Mouse (Mus musculus): ENCODE measurements around the gene Fam181a. TPM values are rescaled to one million over a fixed set of nuclear protein-coding genes. Genes with fewer than 3 reads are reported as not detected.

Fam181a gene
- polyA plus RNA-seq, 1 experiment from 2014 or later = not detected

DNA sequence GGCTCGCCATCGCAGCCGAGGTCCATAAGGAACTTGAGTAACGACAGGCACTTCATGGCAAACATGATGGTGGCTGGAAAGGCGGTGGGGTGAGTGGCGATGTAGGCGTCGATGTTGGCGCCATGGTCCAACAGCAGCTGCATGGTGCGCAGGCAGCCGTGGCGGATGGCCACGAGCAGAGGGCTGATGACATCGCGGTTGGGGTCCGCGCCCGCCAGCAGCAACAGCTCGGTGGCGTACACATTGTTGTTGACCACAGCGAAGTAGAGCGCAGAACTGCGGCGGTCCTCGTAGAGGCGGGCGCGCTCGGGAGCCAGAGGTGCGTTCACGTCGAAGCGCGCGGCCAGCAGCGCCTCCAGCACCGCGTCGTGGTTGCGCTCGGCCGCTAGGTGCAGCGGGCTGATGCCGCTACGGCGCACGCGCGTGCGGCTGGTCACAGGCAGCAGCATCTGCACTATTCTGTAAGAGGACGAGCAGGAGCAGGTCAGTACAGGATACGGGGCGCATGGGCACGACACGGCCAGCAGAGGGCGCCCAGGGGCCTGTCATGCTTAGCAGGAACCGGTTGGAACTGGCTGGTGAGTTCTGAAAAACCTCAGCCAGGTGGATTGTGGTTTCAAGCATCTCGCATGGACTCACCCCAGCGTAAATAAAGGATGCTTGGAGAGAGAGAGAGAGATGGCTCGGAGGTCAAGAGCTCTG lies 14.5 kb downstream of the Fam181a start:
- Histone ChIP-seq H3K9me3 (no peaks in the 10 kb centered on the region), H3K27ac (peak overlapping the region; percentile 76), H3K27me3 (ENCODE audit: insufficient read depth, poor library complexity, severe bottlenecking) (peaks cover 22% of the 10 kb centered on the region; the same call in 1 of the 2 replicates), H3K4me3 (peak overlapping the region; percentile 38), H3K4me1 (peaks cover 54% of the 10 kb centered on the region), H3K36me3 (peaks cover 93% of the 10 kb centered on the region)
- peak; percentile 92 for DNase-seq (ENCODE audit: low spot score)
- 13% methylated on average over 60 of the region's 60 CpGs for WGBS

DNA sequence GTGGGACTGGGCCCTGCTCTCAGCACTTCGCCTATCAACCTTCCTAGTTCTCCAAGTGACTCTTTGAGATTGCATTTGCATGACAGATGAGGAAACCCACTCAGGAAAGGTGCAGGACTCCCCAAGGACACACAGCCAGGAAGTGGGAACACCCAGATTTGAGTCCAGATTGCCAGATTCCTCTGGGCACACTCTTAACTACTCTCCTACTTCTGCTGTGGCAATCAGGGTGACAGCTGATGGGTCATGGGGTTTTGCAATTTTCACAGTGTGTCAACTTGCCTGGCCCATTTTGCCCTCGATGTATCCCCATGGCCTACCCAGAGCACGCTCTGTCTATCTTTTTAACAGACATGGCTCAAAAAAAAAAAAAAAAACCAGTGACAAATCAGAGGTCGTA lies 15.8 kb downstream of the Fam181a start:
- peaks cover 64% of the 10 kb centered on the region for H3K4me1 ChIP-seq
- 0 out of 2 replicates have a peak overlapping the region, but pooled peaks have one; percentile 6 for H3K27ac ChIP-seq
- no peak overlapping the region for H3K4me3 ChIP-seq
- H3K36me3 ChIP-seq = peaks cover 93% of the 10 kb centered on the region
- DNase-seq (ENCODE audit: low spot score) = no peak
- H3K9me3 ChIP-seq = no peaks in the 10 kb centered on the region
- H3K27me3 ChIP-seq (ENCODE audit: insufficient read depth, poor library complexity, severe bottlenecking) = peaks cover 22% of the 10 kb centered on the region; the same call in 1 of the 2 replicates
- WGBS = 64% methylated on average over 4 of the region's 4 CpGs

DNA sequence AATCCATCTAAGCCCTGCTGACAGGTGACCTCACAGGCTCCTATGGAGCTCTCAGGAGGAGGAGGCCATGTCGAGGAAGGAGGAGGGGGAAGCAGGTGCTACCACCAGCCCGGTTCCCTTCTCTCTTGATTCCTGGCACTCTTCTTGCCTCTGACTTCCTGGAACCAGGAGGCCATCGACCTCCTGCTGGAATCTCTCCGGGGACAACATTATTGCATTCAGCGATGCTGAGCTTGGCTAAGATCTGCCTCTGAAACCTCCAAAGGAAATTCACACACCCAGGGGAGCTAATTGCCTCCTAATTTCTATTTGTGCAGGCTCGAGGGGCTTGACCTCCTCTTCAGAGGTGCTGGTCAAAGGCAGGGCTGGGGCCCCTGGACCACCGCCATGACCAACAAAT lies 16.3 kb downstream of the Fam181a start:
- H3K27ac ChIP-seq = no peak overlapping the region
- peaks cover 93% of the 10 kb centered on the region for H3K36me3 ChIP-seq
- H3K4me1 ChIP-seq = peaks cover 68% of the 10 kb centered on the region

DNA sequence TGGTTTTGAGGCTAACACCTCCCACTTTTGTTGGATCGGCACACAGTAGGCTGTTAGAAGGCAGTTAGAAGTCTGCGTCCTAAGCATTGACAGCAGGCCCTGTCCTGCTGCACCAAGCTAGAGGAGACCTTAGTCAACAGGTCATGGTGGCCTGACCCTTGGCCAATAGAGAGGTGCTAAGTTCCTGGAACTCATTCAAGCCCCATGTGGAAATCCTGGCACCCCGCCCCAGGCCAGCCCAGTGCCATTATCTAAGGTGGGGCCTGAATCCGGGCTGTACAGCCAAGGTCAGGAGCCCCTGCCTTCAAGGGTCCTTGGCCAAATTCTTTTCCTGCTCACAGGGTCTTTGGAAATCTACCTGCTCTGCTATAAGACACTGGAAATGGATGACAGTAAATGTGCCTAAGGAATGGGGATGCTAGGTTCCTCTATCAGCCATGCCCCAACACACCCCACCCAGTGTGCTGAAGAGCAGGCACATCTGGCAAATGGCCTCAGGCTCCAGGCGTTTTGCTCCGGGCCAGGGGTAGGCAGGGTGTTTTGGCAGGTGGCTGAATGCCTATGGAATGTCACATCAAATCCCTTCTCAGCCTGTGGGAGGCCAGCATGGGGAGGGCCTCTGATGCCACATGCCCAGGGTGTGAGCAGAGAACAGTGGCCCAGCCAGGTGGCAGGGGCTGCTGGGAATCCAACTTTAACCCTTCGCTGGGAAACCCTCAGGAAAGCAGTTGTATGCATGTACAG lies 17.8 kb downstream of the Fam181a start:
- DNase-seq (ENCODE audit: low spot score) = no peak
- Histone ChIP-seq H3K27ac (peak overlapping the region; percentile 56; the same call in 1 of the 2 replicates), H3K36me3 (peaks cover 93% of the 10 kb centered on the region), H3K4me3 (no peak overlapping the region), H3K9me3 (no peaks in the 10 kb centered on the region), H3K4me1 (peaks cover 74% of the 10 kb centered on the region), H3K27me3 (ENCODE audit: insufficient read depth, poor library complexity, severe bottlenecking) (peaks cover 17% of the 10 kb centered on the region; the same call in 1 of the 2 replicates)
- 62% methylated on average over 7 of the region's 7 CpGs for WGBS

More for the DNA sequence above, 16.3 kb downstream of the Fam181a start:
- no peaks in the 10 kb centered on the region for H3K9me3 ChIP-seq
- H3K27me3 ChIP-seq (ENCODE audit: insufficient read depth, poor library complexity, severe bottlenecking) = peaks cover 22% of the 10 kb centered on the region; the same call in 1 of the 2 replicates
- no peak overlapping the region for H3K4me3 ChIP-seq
- DNase-seq (ENCODE audit: low spot score) = no peak
- WGBS = 28% methylated on average over 7 of the region's 7 CpGs

DNA sequence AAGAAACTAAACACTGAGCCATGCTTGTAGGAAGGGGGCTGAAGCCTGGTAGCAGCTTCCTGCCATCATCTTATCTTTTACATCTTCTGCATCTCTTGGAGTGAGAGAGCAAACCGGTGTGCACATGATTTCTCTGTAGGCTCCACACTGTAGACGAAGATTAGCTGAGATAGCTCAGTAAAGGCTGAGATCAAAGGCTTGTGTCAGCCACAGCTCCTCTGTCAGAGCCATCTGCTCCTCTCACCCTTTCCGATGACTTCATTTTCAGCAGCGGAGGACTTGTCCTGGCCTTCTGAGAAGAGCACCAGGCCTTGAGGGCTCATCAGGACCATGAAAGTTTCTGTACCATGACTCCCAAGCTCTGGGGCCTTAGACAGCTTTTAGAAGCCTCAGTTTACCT lies 20.7 kb downstream of the Fam181a start:
- H3K36me3 ChIP-seq = peaks cover 92% of the 10 kb centered on the region
- DNase-seq (ENCODE audit: low spot score) = no peak
- WGBS = 31% methylated on average over 4 of the region's 4 CpGs
- no peak overlapping the region for H3K4me3 ChIP-seq
- no peaks in the 10 kb centered on the region for H3K27me3 ChIP-seq (ENCODE audit: insufficient read depth, poor library complexity, severe bottlenecking)
- peaks cover 86% of the 10 kb centered on the region for H3K4me1 ChIP-seq
- H3K9me3 ChIP-seq = no peaks in the 10 kb centered on the region
- no peak overlapping the region for H3K27ac ChIP-seq

DNA sequence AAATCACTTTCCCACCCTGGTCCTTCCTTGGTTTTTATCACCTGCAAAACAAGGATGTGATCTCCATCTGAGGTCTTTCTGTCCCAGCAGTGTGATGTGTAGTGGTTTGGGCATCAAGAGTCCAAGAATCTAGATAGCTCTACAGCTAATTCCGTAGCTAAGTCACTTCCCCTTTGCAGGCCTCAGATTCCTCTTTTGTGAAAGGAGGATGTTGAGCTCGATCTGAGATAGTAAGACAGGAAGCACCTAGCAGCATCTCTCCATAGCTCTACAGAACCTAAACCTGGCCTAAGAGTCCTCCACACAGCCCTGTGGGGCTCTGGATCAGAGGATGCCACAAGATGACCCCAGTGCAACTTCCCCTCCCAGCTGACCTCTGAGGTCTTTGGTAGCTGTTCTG lies 22.1 kb downstream of the Fam181a start:
- 71% methylated on average over 2 of the region's 2 CpGs for WGBS

DNA sequence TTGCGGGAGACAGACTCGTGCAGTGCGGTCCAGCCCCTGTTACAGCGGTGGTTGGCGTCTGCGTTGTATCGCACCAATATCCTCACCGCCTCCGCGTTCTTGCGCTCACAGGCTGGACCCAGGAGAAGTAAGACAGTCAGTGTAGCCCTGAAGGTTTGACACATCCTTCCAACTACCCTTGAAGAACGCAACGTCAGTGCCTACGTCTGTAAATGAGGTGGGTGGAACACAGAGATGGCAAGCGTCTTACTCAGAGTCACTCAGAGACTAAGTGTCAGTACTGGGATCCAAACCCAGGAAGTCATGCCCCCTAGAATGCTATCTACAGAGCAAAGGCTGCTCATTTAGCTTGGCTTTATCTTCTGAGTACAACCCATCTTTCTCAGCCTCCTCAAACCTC lies 22.7 kb downstream of the Fam181a start:
- Histone ChIP-seq H3K4me3 (no peak overlapping the region), H3K9me3 (no peaks in the 10 kb centered on the region), H3K27ac (no peak overlapping the region), H3K36me3 (peaks cover 73% of the 10 kb centered on the region), H3K27me3 (ENCODE audit: insufficient read depth, poor library complexity, severe bottlenecking) (no peaks in the 10 kb centered on the region), H3K4me1 (peaks cover 71% of the 10 kb centered on the region)
- 91% methylated on average over 15 of the region's 15 CpGs for WGBS
- DNase-seq (ENCODE audit: low spot score) = no peak

More for the DNA sequence above, 22.1 kb downstream of the Fam181a start:
- Histone ChIP-seq H3K4me1 (peaks cover 75% of the 10 kb centered on the region), H3K27me3 (ENCODE audit: insufficient read depth, poor library complexity, severe bottlenecking) (no peaks in the 10 kb centered on the region), H3K36me3 (peaks cover 79% of the 10 kb centered on the region), H3K4me3 (no peak overlapping the region), H3K27ac (no peak overlapping the region), H3K9me3 (no peaks in the 10 kb centered on the region)
- DNase-seq (ENCODE audit: low spot score) = no peak

DNA sequence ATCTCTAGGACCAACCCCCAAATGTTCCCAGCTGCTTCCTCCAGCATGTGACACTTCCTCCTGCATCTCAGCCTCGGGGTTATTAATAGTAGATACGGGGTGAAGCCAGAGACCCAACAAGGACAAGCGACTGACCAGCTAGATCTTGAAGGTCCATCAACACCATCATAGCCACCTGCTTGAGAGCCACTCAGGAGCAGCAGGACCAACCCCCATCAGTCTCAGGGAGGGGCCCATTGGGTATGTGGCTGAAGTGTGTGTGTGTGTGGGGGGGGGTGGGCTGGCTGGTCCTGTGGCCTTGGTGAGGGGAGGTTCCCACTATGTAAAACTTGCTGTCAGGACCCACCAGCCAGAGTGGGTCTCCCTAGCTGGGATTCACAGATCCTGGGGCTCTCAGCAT lies 26.0 kb downstream of the Fam181a start:
- Histone ChIP-seq H3K4me1 (peaks cover 69% of the 10 kb centered on the region), H3K36me3 (peaks cover 40% of the 10 kb centered on the region), H3K27me3 (ENCODE audit: insufficient read depth, poor library complexity, severe bottlenecking) (no peaks in the 10 kb centered on the region), H3K27ac (peak overlapping the region; percentile 96), H3K9me3 (no peaks in the 10 kb centered on the region), H3K4me3 (peak overlapping the region; percentile 69)
- 38% methylated on average over 3 of the region's 3 CpGs for WGBS
- peak; percentile 92 for DNase-seq (ENCODE audit: low spot score)

DNA sequence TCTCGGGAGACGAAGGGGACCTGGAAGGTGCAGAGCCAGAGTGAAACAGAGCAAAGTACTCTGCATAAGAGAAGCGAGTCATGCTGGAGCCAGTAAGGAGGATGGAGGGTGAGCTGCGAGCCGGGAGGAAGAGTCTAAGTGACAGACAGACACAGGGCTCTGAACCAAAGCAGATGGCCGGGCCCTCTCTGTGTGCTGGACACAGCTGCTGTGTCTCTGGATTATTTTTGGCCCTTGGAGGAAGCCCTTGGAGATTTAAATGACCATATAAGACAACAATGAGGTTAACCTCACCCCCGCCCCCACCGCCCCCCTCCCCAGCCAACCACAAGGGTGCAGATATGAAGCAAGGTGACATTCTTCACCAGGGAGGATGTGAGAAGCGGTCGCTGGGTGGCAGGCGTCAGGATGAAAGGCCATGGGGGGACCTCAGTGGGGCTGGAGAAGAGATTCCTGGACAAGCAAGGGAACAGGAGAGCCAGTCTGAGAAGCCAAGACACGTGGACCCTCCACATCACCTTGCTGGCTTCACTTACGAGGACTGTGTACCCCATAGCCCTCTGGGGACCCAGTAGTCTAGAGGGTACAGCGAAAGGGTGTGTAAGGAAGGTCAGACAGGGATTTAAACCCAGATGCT lies 27.5 kb downstream of the Fam181a start:
- Histone ChIP-seq H3K27ac (peak overlapping the region; percentile 96), H3K36me3 (peaks cover 26% of the 10 kb centered on the region), H3K27me3 (ENCODE audit: insufficient read depth, poor library complexity, severe bottlenecking) (no peaks in the 10 kb centered on the region), H3K4me3 (peak overlapping the region; percentile 69), H3K9me3 (no peaks in the 10 kb centered on the region), H3K4me1 (peaks cover 60% of the 10 kb centered on the region)
- WGBS = 37% methylated on average over 14 of the region's 14 CpGs
- peak; percentile 91 for DNase-seq (ENCODE audit: low spot score)

DNA sequence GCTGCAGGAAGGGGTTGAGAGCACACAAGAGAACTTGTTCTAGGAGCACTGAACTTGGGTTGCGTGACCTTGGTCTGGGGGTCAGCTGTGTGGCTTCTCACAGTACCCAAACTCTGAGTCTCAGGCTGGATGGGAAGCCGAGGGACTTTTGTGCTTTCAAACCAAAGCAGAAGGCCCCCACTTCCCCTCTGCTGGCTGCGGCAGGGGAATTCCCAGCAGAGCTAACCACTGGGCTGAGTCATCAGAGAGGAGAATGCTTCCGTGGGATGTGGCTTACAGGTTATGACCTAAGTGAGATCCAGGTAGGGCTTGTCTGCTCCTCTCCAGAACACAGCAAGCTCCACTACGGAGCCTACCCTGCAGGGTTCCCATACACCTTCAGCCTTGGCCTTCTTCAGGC lies 30.4 kb downstream of the Fam181a start:
- peaks cover 43% of the 10 kb centered on the region for H3K4me1 ChIP-seq
- no peak overlapping the region for H3K4me3 ChIP-seq
- peaks cover 6% of the 10 kb centered on the region; the same call in 1 of the 2 replicates for H3K36me3 ChIP-seq
- no peak overlapping the region for H3K27ac ChIP-seq
- DNase-seq (ENCODE audit: low spot score) = no peak
- WGBS = 79% methylated on average over 5 of the region's 5 CpGs
- no peaks in the 10 kb centered on the region for H3K9me3 ChIP-seq
- no peaks in the 10 kb centered on the region for H3K27me3 ChIP-seq (ENCODE audit: insufficient read depth, poor library complexity, severe bottlenecking)

DNA sequence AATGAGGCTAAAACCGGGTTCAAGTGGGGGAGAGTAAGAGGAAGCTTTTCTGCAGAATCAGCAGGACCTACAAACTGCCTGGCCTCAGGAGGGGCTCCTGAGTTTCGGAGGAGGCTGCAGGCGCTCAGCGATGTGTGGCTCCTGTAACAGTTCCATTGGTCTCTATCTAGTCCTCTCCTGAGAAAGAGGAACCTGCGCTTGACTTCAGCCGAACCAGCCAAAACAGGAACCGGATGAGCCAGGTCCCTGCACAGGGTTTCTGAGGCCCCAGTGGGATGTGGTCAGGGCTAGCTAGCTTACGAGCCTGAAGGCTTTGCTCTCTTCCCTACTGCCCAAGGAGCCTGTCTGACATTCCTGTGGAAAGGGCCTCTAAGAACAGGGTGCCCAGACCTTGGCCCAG lies 32.7 kb downstream of the Fam181a start:
- 72% methylated on average over 8 of the region's 8 CpGs for WGBS

DNA sequence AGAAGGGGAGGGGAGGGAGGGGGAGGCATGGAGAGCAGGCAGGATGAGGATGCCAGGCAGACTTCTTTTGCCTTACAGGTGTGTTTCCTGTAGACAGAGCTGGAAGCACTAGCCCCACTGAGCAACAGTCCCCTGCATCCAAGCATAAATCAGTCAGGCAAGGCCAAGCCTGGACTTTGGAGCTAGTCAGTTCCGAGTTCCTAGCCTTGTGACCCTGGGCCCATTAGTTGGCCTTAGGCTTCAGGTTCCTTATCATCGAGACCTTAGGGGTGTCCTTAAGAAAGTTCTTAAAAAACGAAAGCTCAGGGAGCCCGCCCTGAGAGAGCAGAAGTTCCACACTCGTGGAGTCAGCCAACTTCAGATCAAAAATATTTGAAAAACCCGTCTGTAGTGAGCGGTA lies 34.2 kb downstream of the Fam181a start:
- H3K27me3 ChIP-seq (ENCODE audit: insufficient read depth, poor library complexity, severe bottlenecking) = no peaks in the 10 kb centered on the region
- DNase-seq (ENCODE audit: low spot score) = no peak
- peaks cover 6% of the 10 kb centered on the region; the same call in 1 of the 2 replicates for H3K36me3 ChIP-seq
- H3K27ac ChIP-seq = no peak overlapping the region
- no peak overlapping the region for H3K4me3 ChIP-seq
- WGBS = 80% methylated on average over 7 of the region's 7 CpGs
- H3K9me3 ChIP-seq = no peaks in the 10 kb centered on the region
- H3K4me1 ChIP-seq = peaks cover 49% of the 10 kb centered on the region

More for the DNA sequence above, 32.7 kb downstream of the Fam181a start:
- Histone ChIP-seq H3K36me3 (peaks cover 6% of the 10 kb centered on the region; the same call in 1 of the 2 replicates), H3K4me3 (no peak overlapping the region), H3K27me3 (ENCODE audit: insufficient read depth, poor library complexity, severe bottlenecking) (no peaks in the 10 kb centered on the region), H3K27ac (peak overlapping the region; percentile 56), H3K9me3 (no peaks in the 10 kb centered on the region), H3K4me1 (peaks cover 58% of the 10 kb centered on the region)
- DNase-seq (ENCODE audit: low spot score) = no peak

DNA sequence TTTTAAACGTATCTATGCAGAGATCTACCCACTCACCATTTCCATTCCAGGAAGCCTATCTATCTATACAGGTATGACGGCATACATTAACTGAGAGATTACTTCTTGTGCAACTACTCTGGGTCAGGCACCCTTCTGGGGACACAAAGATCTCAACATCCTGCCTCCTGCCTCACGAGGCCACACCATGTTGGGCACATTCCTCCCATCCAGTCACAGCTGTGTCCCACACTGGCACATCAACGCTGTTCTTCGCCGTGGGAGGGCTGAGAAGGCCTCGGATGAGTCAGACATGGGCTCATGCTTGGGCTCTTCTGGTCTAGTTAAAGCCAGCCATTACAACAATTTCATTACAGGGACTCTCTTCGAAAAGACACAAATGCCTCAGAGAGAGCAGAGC lies 36.2 kb downstream of the Fam181a start:
- WGBS = 73% methylated on average over 8 of the region's 8 CpGs
- Histone ChIP-seq H3K27me3 (ENCODE audit: insufficient read depth, poor library complexity, severe bottlenecking) (no peaks in the 10 kb centered on the region), H3K9me3 (no peaks in the 10 kb centered on the region), H3K4me1 (peaks cover 31% of the 10 kb centered on the region), H3K36me3 (peaks cover 8% of the 10 kb centered on the region; the same call in 1 of the 2 replicates), H3K4me3 (no peak overlapping the region), H3K27ac (peak overlapping the region; percentile 23)
- no peak for DNase-seq (ENCODE audit: low spot score)

All from heart, embryonic 10.5 days (tissue).